Mouse (Mus musculus) adrenal gland, postnatal 4 days (tissue): ENCODE data around the gene Snx25. TPM values are rescaled to one million over a fixed set of nuclear protein-coding genes. Genes with fewer than 3 reads are reported as not detected.
A peak's percentile ranks its signal among the peaks of the same experiment; 100 is the strongest.

Experiments
- DNase-seq, 2 experiments: peaks; one replicate each; pipeline ENCODE4 v3.0.0; 2021 to 2022; ENCODE audit warnings: low spot score in 2 of 2, mixed read lengths in 2 of 2
- total RNA-seq, 2 experiments: library from RNA; stranded (reverse); gene quantifications; 2 replicates each; pipeline ENCODE4 v1.2.3; 2021

Snx25 gene
- total RNA-seq, 2 experiments from 2014 or later, result 19.2 to 20.6 TPM

DNA sequence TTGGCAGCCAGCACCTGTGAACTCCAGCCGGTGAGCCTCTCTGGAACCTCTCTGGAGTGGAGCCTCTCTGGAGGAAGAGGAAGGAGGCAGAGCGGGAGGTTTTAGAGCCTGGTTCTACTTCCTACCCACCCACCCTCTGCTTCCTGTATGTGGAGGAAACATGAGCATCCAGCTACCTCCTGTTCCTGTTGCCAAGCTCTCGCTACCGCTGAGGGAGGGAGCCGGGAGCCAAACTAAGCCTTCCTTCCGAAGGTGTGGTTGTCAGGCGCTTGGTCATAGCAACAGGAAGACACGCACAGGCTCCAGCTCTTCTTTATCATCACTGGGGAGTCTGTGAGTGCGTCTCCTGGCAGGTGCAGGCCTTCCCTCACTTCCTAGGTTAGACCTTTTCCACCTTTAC, 129.8 kb downstream of the Snx25 start:
- DNase-seq, result no peak

DNA sequence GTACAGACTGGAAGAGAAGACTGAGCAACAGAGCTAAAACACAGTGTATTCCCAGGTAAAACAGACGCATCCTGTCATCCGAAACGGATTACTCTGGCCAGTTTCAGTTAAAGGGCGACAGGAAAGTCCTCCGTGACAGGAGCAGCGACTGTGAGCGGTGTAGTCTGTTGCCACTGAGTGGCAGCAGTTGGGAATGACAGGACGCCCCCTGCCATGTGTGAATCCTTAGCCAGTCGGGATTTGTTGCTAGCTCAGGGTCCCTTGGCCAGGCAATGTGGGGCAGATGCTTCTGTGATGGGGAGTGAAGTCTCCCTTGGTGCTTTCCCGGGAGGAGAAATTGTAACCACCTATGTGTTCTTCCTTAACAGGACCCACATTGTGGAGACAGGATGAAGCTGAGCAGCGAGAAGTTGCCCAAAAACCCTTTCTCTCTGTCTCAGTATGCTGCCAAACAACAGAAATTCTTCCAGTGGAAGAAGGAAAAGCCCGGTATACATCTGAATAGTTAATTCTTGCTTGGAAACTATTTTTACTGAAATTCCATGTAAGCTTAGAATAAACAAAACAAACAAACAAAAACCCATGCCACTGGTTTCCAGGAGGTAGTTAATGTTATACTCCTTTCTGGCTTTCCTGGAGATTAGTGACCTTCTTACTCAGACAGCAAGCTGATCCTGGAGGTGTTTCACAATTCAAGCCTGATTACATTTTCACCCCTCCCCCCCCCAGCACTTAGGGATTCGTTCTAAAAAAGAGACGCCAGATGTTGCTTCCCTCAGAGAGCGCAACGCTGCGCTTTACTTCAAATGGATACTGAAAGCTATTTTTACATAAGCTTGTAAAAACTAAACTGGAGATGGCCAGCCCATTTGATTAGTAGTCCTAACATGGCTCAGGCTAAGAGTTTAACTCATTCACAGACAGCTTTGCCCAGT, 140.9 kb downstream of the Snx25 start:
- no peak for DNase-seq

DNA sequence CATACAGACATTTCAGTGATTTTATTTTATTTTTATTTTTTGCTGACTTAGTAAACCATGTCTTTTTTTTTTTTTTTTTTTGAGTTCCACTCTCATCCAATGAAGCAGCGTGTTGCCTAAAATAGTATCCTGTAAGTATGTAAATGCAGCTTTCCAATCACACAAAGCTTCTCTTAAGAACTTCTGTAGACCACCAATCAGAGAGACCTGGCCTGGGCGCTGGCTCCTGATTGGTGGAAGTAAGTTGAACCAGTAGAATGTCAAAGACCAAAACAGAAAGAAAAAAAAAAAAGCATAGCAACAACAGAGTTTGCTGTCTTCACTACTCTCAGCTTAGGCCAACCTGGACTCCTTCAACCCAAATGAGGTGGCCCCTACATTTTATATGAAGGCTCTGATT, 141.7 kb downstream of the Snx25 start:
- DNase-seq, result no peak

DNA sequence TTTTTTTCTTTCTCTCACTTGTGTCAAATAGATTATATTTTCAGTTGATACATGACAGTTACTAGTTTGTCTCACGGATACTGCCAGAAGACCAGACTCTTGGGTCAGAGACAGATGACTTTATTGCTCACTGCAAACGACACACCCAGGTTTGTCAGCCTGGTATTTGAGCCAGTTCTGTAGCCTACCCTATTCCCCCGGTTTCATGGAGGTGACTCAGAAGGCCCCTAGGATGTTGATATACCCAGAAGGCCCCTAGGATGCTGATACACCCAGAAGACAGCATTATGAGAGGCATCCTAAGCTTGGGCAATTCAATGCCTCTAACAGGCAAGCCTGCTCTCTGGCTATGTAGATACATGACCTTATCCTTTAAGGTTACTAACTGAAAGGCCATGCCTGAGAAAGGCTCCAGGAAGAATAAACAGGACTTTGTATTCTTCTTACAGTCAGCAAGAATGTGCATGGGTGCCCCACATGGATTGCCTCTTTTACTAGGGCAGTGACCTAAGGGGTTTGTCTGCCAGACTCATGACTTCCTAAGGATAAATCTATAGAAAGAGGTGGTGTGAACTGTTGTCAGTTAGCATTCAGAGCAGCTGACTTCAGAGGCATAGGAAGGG, 144.8 kb downstream of the Snx25 start:
- no peak for DNase-seq

DNA sequence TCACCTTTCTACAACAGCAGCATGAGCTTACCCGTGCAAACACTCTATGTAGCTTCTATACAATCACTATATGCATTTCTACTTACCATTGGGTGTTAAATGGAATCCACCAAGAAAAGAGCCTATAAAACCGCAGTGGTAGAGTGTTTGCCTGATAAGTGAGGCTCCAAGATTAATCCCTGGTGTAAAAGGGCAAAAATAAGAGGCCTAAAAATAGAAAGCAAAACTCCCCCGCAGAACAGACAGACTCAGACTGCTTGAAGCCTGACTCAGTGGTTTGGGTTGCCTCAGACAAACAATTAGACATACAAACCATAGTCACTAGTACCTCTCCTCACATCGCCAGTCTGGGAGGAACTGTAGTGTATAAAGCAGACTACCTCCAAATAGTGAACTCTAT, 146.4 kb downstream of the Snx25 start, which contains the start of gene Ankrd37:
Ankrd37 (minus strand) TSS at position 112 of the 400 bp plus-strand sequence.
- DNase-seq, result no peak

DNA sequence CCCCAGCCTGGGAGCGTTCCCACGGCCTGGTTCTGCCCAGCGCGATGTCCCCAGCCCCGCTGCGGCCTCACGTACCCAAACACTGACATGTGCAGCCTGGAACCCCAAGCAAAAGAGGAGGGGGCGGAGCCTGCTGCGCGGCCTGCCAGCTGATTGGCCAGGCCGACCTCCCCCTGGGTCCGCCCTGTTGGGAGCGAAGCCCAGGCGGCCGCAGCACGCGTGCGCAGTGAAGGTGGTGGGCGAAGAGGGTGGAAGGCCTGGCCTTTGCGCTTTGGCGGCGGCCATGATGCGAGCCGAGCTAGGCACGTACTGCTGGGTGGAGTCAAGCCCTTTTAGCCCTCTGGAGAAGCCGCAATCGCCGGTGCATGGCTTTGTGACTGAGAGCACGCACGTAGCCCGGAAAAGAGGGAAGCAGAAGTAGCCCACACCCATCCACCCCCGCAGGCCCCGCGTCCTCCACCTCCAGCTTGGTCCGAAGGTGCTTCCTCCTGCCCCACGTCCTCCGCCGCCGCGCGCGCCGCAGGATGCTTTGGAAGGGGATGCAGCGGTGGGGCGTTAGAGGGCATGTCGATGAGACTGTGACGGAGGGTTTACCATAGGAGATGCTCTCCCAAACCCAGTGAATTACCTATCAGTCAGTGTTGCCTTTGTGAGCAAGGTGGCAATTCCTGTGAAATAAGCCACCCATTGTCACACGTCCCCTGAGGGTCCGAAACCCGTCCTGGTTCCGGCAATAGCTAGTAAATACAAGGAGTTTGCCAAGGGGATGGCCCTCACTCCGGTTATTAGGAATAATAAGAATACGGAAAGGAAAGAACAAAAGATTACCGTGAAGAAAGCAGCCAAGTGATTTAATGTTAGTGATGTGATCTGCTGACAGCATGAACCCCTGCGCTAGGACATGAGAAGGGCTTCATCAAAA, 151.9 kb downstream of the Snx25 start:
- DNase-seq, result peak; percentile 96 to 98

DNA sequence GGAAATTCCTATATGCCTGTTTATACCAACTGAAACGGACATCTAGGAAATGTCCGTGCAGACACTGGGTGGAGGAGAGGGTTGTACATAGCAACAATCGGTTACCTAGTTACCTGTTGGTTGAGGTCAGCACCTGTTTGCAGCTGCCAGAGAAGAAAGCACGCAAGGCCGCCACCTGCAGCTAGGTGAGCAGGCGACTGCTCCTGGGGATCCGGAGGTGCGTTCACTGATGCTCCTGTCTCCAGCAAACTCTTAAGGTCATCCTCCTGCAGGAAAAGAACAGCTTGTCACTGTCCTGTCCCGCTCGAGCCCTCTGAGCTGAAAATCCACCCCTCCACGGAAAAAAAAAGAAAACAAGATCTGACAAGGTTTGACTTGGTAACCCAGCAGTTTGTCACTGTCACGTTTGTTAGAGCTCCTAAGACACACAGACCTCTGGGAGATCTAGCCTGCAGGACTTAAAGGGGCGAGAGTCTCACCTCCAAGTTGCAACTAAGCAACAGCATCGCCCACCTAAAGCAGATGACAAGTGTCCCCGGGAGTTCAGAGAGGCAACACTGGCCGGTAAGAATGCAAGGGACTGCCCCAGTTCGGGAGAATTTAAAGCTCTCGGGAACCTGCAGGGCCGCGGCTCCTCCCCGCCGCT, 152.7 kb downstream of the Snx25 start, which contains the start of gene Lrp2bp:
Lrp2bp (plus strand) TSS at position 166 of the 646 bp plus-strand sequence.
- DNase-seq, result no peak

DNA sequence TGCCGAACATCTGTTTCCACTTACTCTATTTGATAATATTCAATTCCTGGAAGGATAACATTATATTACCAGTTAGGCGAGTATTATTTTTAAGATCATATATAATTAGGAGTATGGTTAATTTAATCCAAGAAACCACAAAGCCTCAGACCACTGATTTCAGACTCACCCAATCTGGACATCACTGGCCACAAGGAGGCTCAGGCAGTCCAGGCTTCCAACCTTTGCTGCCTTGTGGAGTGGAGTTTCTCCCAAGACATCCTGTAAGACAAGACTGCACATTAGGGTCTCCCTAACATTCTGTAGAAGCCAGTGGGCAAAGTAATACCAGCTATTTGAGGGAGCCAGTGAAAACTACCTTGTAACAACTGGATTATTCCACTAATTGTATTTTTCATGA, 153.7 kb downstream of the Snx25 start:
- DNase-seq, result no peak

DNA sequence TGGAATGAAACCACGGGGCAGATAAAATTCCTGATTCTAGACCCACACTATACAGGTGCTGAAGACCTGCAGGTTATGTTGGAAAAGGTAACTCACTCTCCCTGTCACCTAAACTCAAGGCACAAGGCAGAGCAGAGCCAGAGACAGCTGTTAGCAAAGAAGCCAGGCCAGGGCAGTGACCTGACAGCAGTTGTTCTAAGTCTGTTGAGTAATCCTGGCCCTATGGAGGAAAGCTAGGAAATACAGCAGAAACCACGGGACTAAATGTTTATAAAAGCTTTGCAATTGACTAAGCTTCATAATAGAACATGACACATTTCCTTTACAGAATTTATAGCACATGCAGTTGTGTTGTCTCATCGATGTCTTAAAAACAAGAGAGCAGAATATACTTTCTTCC, 156.4 kb downstream of the Snx25 start:
- no peak for DNase-seq

DNA sequence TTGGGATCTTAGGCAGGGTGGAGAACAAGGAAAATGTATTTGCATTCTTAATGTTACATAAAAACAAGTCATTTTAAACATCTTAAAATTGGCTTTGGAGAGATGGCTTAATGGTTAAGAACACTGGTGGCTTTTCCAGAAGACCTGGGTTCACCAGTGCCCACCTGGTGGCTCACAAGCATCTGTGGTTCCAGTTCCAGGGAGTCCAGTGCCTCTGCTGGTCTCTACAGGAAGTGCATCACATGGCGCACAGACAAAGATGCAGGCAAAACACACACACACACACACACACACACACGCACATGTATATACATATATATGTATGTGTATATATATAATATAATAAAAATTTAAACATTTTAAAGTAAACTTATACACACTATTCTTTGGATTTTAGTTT, 157.8 kb downstream of the Snx25 start:
- no peak for DNase-seq

DNA sequence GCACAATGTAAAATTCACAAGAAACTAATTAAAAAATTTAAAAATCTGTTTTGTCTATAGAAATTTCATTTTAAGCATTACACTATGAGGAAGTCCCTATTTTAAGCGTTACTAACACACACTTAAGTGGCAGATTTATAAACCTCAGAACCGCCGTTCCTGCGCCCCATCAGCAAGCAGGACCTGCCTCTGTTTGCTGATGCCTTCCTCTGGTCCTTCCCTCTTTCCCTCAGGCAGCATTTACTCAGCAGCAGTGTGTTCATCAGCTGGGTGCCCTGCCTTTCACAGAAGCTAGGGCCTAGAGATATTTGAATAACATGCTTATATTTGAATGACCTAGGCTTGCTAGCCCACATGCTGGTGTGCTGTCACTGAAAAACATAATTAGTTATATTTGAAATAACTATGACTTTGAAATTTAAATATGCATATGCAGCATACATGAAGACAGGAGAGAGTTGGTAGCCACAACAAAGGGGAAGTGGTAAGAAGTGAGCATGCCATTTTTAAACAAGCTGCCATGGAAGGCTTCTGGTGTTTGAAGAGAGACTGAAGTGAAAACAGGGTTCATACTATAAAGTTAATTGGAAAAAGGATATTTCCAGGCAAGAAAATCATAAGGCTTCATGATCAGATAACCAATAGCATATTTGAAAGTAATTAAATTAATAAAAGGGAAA, 161.2 kb downstream of the Snx25 start:
- DNase-seq, result no peak

DNA sequence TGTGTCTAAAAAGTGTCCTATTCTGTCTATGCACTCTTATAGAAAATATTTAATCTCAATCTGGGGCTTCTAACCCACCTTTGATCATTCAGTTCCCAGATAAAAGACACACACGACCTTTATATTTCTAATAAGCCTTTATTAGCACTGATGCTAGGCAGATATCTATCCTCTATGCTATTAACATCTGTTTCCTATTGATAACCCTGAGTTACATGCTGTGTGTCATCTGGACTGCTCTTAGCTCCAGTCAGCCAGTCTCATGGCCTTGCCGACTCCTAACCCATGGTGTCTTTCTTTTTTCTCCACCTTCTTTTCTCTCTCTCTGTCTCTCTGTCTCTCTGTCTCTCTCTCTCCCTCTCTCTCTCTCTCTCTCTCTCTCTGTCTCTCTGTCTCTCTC, 163.8 kb downstream of the Snx25 start:
- DNase-seq, result no peak

DNA sequence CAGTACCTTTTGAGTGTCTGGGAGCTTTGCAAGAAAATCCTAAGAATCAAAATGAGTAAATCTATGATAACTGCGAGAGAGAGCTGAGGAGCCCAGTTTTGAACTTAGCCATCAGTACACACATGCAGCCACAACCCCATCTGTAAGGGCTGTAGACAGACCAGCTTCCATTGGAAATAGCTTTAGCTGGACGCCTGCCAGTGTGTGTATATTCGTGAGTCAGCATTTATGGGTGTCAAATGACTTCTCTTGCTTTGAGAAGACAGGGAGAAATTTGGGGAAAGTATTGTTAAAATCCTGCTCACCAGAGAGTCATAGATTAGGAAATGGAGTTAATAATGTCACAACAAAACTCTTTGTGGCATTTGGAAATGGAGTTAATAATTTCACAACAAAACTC, 165.3 kb downstream of the Snx25 start:
- no peak for DNase-seq

Other genes with a start within 250 kb of the Snx25 start
- not detected for gene Ccdc110, start 217.5 kb downstream of the Snx25 start, total RNA-seq
- gene 1700029J07Rik, start 176.9 kb downstream of the Snx25 start, total RNA-seq, result 1 to 10 TPM; 3.6 to 3.9 TPM
- 10 to 100 TPM; 54.4 to 55.5 TPM for gene Ufsp2, start 176.6 kb downstream of the Snx25 start, total RNA-seq
- gene Lrp2bp, start 152.9 kb downstream of the Snx25 start, total RNA-seq, result under 1 TPM; 0.28 to 0.51 TPM
- gene Ankrd37, start 146.5 kb downstream of the Snx25 start, total RNA-seq, result 1 to 10 TPM; 2.3 TPM
- gene Cfap97, start 388 bp downstream of the Snx25 start, total RNA-seq, result 10 to 100 TPM; 24.4 to 26.8 TPM
- gene Slc25a4, start 59.1 kb upstream of the Snx25 start, total RNA-seq, result 100 to 1,000 TPM; 273 to 285 TPM
- gene Helt, start 142.5 kb upstream of the Snx25 start, total RNA-seq, result under 1 TPM in 1 of 2 experiments, not detected in 1; 0.23 TPM